Mouse (Mus musculus): ENCODE measurements around the gene Fam117a. TPM values are rescaled to one million over a fixed set of nuclear protein-coding genes. Genes with fewer than 3 reads are reported as not detected.

The Fam117a gene
- polyA plus RNA-seq, 1 experiment from 2014 or later = 11.7 TPM

GRCm38 (mm10) chr11:95420880-95421435, 84.1 kb downstream of the Fam117a start:
- ATAC-seq (ENCODE audit: low FRiP score) = no peak
- Histone ChIP-seq H3K4me3 (no peak overlapping the region), H3K9me3 (replicated peaks) (no peaks in the 10 kb centered on the region), H3K4me2 (replicated peaks) (no peak overlapping the region), H3K36me3 (0 out of 2 replicates have a peak, but pooled peaks cover 7% of the 10 kb centered on the region), H3K9ac (no peak overlapping the region), H3K4me1 (peaks cover 9% of the 10 kb centered on the region), H3K27me3 (no peaks in the 10 kb centered on the region), H3K27ac (no peak overlapping the region)
- 73% methylated on average over 2 of the region's 2 CpGs for WGBS

- Histone ChIP-seq H3K4me1 (no peaks in the 10 kb centered on the region), H3K27me3 (no peaks in the 10 kb centered on the region), H3K9me3 (replicated peaks) (no peaks in the 10 kb centered on the region), H3K36me3 (0 out of 2 replicates have a peak, but pooled peaks cover 7% of the 10 kb centered on the region), H3K4me2 (replicated peaks) (no peak overlapping the region), H3K4me3 (no peak overlapping the region), H3K27ac (no peak overlapping the region), H3K9ac (no peak overlapping the region)
- 85% methylated on average over 3 of the region's 3 CpGs for WGBS
- ATAC-seq (ENCODE audit: low FRiP score) = no peak
These were observed 86.7 kb downstream of the Fam117a start for GRCm38 (mm10) chr11:95423505-95423904.

- H3K4me3 ChIP-seq = no peak overlapping the region
- no peaks in the 10 kb centered on the region for H3K36me3 ChIP-seq
- H3K4me2 ChIP-seq (replicated peaks) = no peak overlapping the region
- no peaks in the 10 kb centered on the region for H3K9me3 ChIP-seq (replicated peaks)
- no peaks in the 10 kb centered on the region for H3K4me1 ChIP-seq
- no peak overlapping the region for H3K9ac ChIP-seq
- H3K27me3 ChIP-seq = no peaks in the 10 kb centered on the region
- no peak overlapping the region for H3K27ac ChIP-seq
- 88% methylated on average over 2 of the region's 2 CpGs for WGBS
- no peak for ATAC-seq (ENCODE audit: low FRiP score)
These were observed 94.5 kb downstream of the Fam117a start for GRCm38 (mm10) chr11:95431344-95431743.

Other genes starting within 250 kb of the Fam117a start
- gene Dlx3, start 216.9 kb upstream of the Fam117a start, polyA plus RNA-seq (2016; fragmentation: Nextera tagmentation; extraction: Ambion mirVana) = 4.7 and 7.3 TPM in 2 replicates
- 0.21 and 1.2 TPM in 2 replicates for gene Dlx4, start 190.8 kb upstream of the Fam117a start, polyA plus RNA-seq (2016; fragmentation: Nextera tagmentation; extraction: Ambion mirVana)
- 0.18 and 0.22 TPM in 2 replicates for gene Tac4, start 75.5 kb upstream of the Fam117a start, polyA plus RNA-seq (2016; fragmentation: Nextera tagmentation; extraction: Ambion mirVana)
- gene Kat7, start 26.8 kb upstream of the Fam117a start, polyA plus RNA-seq (2016; fragmentation: Nextera tagmentation; extraction: Ambion mirVana) = 71.8 and 73.6 TPM in 2 replicates
- 124 and 128 TPM in 2 replicates for gene Slc35b1, start 47.7 kb downstream of the Fam117a start, polyA plus RNA-seq (2016; fragmentation: Nextera tagmentation; extraction: Ambion mirVana)
- 204 and 215 TPM in 2 replicates for gene Spop, start 77.1 kb downstream of the Fam117a start, polyA plus RNA-seq (2016; fragmentation: Nextera tagmentation; extraction: Ambion mirVana)
- gene Nxph3, start 177.6 kb downstream of the Fam117a start, polyA plus RNA-seq (2016; fragmentation: Nextera tagmentation; extraction: Ambion mirVana) = 0.75 and 0.81 TPM in 2 replicates

All from hindbrain, embryonic 12.5 days (tissue).